Mouse (Mus musculus) testis, adult 2 months (tissue): Measurements from ENCODE around the gene Aven.

Source experiments
- CTCF ChIP-seq: fragments of 200-500 bp; IDR thresholded peaks from 2 replicates; pipeline ENCODE4 v1.5.1; 2012; ENCODE audit warnings: low read depth, mild to moderate bottlenecking, inconsistent platforms, low read length, moderate library complexity; ENCODE audit not compliant: control insufficient read depth, insufficient read depth, insufficient replicate concordance
- POLR2A ChIP-seq: fragments of 200-500 bp; IDR thresholded peaks from 2 replicates; pipeline ENCODE4 v1.6.1; 2012; ENCODE audit warnings: low read depth, mild to moderate bottlenecking, inconsistent platforms, low read length, moderate library complexity; ENCODE audit not compliant: control insufficient read depth

- TF ChIP-seq CTCF, result no peak
- no peak for TF ChIP-seq POLR2A
These were observed 14.2 kb downstream of the Aven start for GRCm38 (mm10) chr2:112506841-112507435.
